Mouse (Mus musculus) embryo, embryonic 11 days (tissue): Measurements from ENCODE around the gene Larp7.

Experiments used
- DNase-seq: peaks from one replicate; pipeline ENCODE4 v3.0.0-alpha.2; 2015

The Larp7 gene

GRCm38 (mm10) chr3:127511786-127512746 lies 41.1 kb downstream of the Larp7 start:
- no peak for DNase-seq

- DNase-seq: no peak
Observed at GRCm38 (mm10) chr3:127507878-127508783, 45.0 kb downstream of the Larp7 start.

DNA sequence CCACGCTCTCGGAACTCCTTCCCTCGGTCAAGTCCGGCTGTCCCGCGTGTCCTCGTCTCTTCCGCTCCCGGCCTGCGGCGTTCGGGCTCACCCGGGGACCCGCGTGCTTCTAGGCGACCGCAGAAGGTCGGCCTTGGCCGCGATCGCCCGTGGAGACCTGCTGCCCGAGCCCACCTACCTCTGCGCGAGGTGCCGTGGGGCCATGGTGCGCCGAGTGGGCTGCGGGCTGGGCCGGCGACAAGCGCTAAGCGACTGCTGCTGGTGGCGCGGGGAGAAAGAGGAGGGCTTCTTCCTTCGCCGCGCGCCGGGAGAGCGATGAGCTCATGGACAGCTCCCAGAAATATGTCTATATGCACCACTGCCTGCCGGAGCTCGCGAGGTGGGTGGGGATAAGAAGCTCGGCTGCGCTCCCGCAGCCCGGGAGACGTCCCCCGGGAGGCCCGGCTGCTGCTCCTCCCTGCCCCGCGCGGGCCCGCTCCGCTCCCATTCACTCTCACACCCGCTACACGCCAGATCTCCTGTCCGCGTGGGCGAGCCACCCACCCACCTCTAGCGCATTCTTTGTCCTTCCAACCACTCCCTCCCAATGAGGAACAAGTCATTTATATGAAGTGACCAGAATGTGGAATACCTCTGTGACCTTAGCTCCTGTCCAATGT lies 54.3 kb downstream of the Larp7 start, which contains the start of gene Ank2:
Gene Ank2 (minus strand): TSS at position 609 of the 659 bp plus-strand sequence.
- peak; percentile 76 for DNase-seq

DNA sequence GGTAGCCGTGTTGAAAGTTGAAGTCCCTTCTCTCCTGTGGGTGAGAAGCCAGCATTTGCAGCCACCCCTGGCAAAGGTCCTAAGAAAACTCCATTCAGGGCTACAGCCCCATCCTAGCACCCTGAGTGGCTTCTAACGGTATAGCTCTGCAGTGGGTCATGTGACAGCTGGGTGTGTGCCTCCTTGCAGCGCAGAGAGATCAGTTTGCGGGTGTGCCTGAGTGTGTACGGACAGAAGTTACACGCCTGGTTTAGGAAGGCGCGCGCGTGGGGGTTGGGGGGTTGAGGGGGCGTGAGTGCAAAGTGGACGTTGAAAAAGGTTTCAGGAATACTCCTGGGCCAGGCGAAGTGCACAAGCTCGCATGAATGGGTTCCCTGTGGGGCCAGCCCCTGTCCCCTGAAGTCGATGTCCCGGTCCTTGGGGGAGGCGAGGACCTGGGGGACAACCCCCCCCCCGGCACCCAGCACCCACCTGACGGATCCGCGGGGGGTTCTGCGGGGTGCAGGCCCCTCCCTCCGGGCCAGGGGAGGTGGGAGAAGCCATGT lies 54.9 kb downstream of the Larp7 start:
- DNase-seq: peak; percentile 54

GRCm38 (mm10) chr3:127492663-127493062 lies 60.5 kb downstream of the Larp7 start:
- no peak for DNase-seq

DNA sequence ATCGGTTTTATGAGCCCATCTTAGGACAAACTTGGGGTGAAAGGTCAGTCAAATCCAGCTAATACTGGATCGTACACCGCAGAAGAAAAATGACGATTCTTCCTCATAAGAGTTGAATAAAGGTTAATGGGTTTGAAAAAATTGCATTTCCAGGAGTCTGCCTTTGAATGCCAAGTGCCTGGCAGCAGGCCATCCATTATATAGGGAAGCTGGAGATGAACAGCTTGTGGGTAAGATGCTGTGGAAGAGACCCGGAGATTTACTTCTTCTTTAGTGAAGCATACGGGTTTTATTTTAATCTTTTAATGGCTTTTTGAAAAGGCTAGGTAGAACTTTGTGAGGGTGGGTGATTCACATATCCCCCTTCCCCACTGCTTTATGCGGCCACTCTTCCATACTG lies 65.8 kb downstream of the Larp7 start:
- DNase-seq: no peak
